Mouse (Mus musculus) liver, adult 2 months (tissue): ENCODE results near the gene Gm20604. TPM values are rescaled to one million over a fixed set of nuclear protein-coding genes. Genes with fewer than 3 reads are reported as not detected.

ENCODE experiments used
- DNase-seq: peaks from one replicate; pipeline ENCODE4 v3.0.0-alpha.2; 2011; ENCODE audit warnings: low read depth, low spot score; ENCODE audit errors: extremely low read depth
- H3K27ac ChIP-seq: fragments of 200-500 bp; replicated peaks from 2 replicates; pipeline ENCODE4 v1.5.1; 2012; ENCODE audit warnings: low read depth, mild to moderate bottlenecking, control low read depth, inconsistent platforms, low read length; ENCODE audit not compliant: insufficient read depth
- H3K27me3 ChIP-seq: fragments of 200-500 bp; 2 replicates; pipeline ENCODE4 v1.6.1; 2012; ENCODE audit warnings: mild to moderate bottlenecking, moderate library complexity, low read length, inconsistent platforms; ENCODE audit not compliant: control insufficient read depth, insufficient read depth
- H3K36me3 ChIP-seq: fragments of 200-500 bp; 2 replicates; pipeline ENCODE4 v1.6.1; 2012; ENCODE audit warnings: low read length, inconsistent platforms; ENCODE audit not compliant: control insufficient read depth, insufficient read depth
- H3K4me1 ChIP-seq: fragments of 200-500 bp; 2 replicates; pipeline ENCODE4 v1.6.1; 2011; ENCODE audit warnings: low read length; ENCODE audit not compliant: control insufficient read depth, insufficient read depth
- H3K4me3 ChIP-seq: fragments of 200-500 bp; 2 replicates; pipeline ENCODE4 v1.5.1; 2011; ENCODE audit warnings: low read depth, mild to moderate bottlenecking, control low read depth, low read length, moderate library complexity; ENCODE audit not compliant: insufficient read depth
- H3K79me2 ChIP-seq: fragments of 200-500 bp; 2 replicates; pipeline ENCODE4 v1.6.1; 2012; ENCODE audit warnings: inconsistent platforms, mild to moderate bottlenecking, low read length, moderate library complexity; ENCODE audit not compliant: control insufficient read depth, insufficient read depth
- H3K9ac ChIP-seq: fragments of 200-500 bp; 2 replicates; pipeline ENCODE4 v1.6.1; 2012; ENCODE audit warnings: low read depth, mild to moderate bottlenecking, control low read depth, inconsistent platforms, low read length
- CTCF ChIP-seq: fragments of 200-500 bp; IDR thresholded peaks from 2 replicates; pipeline ENCODE4 v1.5.1; 2011; ENCODE audit warnings: low read depth, low read length, control low read depth
- POLR2A ChIP-seq: fragments of 200-500 bp; IDR thresholded peaks from 2 replicates; pipeline ENCODE4 v1.6.1; 2011; ENCODE audit warnings: low read length, control low read depth; ENCODE audit not compliant: insufficient read depth; ENCODE audit errors: extremely low read depth
- WGBS: fragments of 180-500 bp; shearing (Covaris S2); methylation state at CpG from one replicate; pipeline ENCODE4 v1.1.7; 2018; 5-methylcytosine and 5-hydroxymethylcytosine counted together
- polyA plus RNA-seq: library from polyadenylated mRNA; depleted of rRNA; stranded (reverse); fragments of >200 nt; gene quantifications from 2 replicates; pipeline ENCODE4 v1.2.3, GENCODE M21; 2012; rRNA removed
- total RNA-seq: library from RNA; depleted of rRNA; stranded (reverse); fragments of >200 nt; gene quantifications from 2 replicates; pipeline ENCODE4 v1.2.3, GENCODE M21; 2014; rRNA removed

Gene Gm20604
- total and polyA plus RNA-seq, 2 experiments: 0.94 to 1.8 TPM

DNA sequence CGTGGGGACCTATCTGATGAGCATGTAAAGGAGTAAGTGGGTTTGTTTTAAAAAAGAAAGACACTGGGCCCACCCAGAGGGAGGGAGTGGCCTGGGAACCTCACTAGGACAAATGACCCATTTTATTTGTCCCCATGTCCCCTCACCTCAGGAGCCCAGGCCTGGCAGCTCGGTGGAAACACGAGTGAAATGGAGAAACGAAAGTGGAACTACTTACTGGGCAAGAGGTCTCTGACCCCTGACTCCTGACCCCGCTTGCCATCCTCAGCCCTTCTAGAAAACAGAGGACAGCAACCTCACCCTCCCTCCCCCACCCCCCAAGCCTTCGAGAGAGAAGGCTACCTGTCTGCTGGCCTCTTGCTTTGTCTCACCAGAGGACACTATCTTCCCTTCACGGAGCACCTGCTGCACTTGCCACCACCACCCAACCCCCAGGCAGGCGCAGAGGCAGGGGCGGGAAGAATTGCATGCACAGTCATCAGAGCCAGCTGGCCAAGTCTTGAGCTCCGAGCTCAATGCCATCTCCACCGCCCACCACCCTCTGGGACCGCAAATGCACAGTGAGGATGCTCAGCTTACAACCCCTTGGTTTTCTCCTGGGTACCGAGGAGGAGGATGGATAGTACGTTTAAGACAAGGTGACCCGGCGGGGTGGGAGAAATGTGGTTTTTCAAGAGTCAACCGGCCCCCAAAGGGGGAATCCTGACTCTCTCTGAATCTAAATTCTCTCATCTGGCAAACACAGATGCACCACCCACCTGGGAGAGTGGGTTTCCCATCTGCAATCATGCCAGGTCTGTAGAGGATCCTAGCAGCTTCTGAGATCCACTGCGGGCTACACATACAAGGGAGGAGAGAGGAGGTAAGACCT lies 62.9 kb downstream of the Gm20604 start:
- H3K4me3 ChIP-seq: peak overlapping the region; percentile 52
- TF ChIP-seq POLR2A (no peak), CTCF (no peak)
- peak; percentile 73 for DNase-seq
- H3K36me3 ChIP-seq: no peaks in the 10 kb centered on the region
- H3K9ac ChIP-seq: peak overlapping the region; percentile 47; the same call in 1 of the 2 replicates
- peak overlapping the region; percentile 72 for H3K27ac ChIP-seq
- 42% methylated on average over 18 of the region's 18 CpGs for WGBS
- H3K4me1 ChIP-seq: peaks cover 12% of the 10 kb centered on the region
- H3K27me3 ChIP-seq: no peaks in the 10 kb centered on the region
- H3K79me2 ChIP-seq: peaks cover 45% of the 10 kb centered on the region; the same call in 1 of the 2 replicates

DNA sequence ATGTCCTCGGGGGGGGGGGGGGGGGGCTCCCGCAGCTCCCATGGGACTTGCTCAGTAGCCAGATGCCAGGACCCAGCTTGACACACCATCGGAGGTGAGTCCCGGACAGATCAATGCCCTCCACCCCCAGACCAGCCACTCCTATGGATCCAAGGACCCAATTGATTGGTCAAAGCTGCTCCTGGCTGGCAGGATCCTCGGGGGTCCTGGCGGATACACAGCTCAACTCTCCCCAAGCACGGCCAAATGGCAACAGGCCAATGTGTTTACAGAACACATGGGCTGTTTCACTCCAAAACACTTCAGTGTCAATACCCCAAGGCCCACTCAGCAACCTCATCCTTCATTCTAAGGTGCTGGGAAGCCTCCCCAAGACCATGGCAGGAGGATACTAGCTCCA lies 66.7 kb downstream of the Gm20604 start:
- Histone ChIP-seq H3K27me3 (no peaks in the 10 kb centered on the region), H3K4me3 (no peak overlapping the region), H3K79me2 (peaks cover 47% of the 10 kb centered on the region), H3K9ac (no peak overlapping the region), H3K4me1 (peaks cover 12% of the 10 kb centered on the region), H3K36me3 (no peaks in the 10 kb centered on the region), H3K27ac (no peak overlapping the region; the same call in 1 of the 2 replicates)
- WGBS: 19% methylated on average over 7 of the region's 7 CpGs
- TF ChIP-seq POLR2A (no peak), CTCF (no peak)
- no peak for DNase-seq

Other genes with a start within 250 kb of the Gm20604 start
- gene Chga, start 203.7 kb downstream of the Gm20604 start, total RNA-seq: 1.8 TPM in 1 of 2 replicates, not detected in the other
- 0.42 TPM in 1 of 2 replicates, not detected in the other for gene Chga, start 203.7 kb downstream of the Gm20604 start, polyA plus RNA-seq
- gene Itpk1, start 53.7 kb downstream of the Gm20604 start, total RNA-seq: 7.9 and 8.3 TPM in 2 replicates
- gene Itpk1, start 53.7 kb downstream of the Gm20604 start, polyA plus RNA-seq: 21.0 and 22.8 TPM in 2 replicates
- gene Moap1, start 15.0 kb downstream of the Gm20604 start, total RNA-seq: 0.54 and 1.0 TPM in 2 replicates
- 0.15 and 0.37 TPM in 2 replicates for gene Moap1, start 15.0 kb downstream of the Gm20604 start, polyA plus RNA-seq
- 1.8 and 2.0 TPM in 2 replicates for gene Tmem251, start 14.9 kb downstream of the Gm20604 start, total RNA-seq
- 1.2 and 1.6 TPM in 2 replicates for gene Tmem251, start 14.9 kb downstream of the Gm20604 start, polyA plus RNA-seq
- not detected in 2 replicates for gene Gm28051, start 907 bp downstream of the Gm20604 start, total RNA-seq
- gene Gm28051, start 907 bp downstream of the Gm20604 start, polyA plus RNA-seq: not detected in 2 replicates
- gene Gon7, start 869 bp downstream of the Gm20604 start, total RNA-seq: 5.0 and 5.6 TPM in 2 replicates
- 11.3 and 11.5 TPM in 2 replicates for gene Gon7, start 869 bp downstream of the Gm20604 start, polyA plus RNA-seq
- 15.1 and 15.3 TPM in 2 replicates for gene Ubr7, start 705 bp downstream of the Gm20604 start, total RNA-seq
- 6.0 and 6.5 TPM in 2 replicates for gene Ubr7, start 705 bp downstream of the Gm20604 start, polyA plus RNA-seq
- gene Btbd7, start 119.8 kb upstream of the Gm20604 start, total RNA-seq: 15.5 and 17.6 TPM in 2 replicates
- gene Btbd7, start 119.8 kb upstream of the Gm20604 start, polyA plus RNA-seq: 4.2 and 4.7 TPM in 2 replicates
- not detected in 2 replicates for gene Cox8c, start 140.6 kb upstream of the Gm20604 start, total RNA-seq
- gene Cox8c, start 140.6 kb upstream of the Gm20604 start, polyA plus RNA-seq: not detected in 2 replicates
- gene Unc79, start 190.2 kb upstream of the Gm20604 start, total RNA-seq: 0.20 and 0.46 TPM in 2 replicates
- 0.07 and 0.15 TPM in 2 replicates for gene Unc79, start 190.2 kb upstream of the Gm20604 start, polyA plus RNA-seq